Mouse (Mus musculus) bone marrow, adult 2 months (tissue): ENCODE results near the gene 4833439L19Rik.

Source experiments
- CTCF ChIP-seq: fragments of 200-500 bp; IDR thresholded peaks from 2 replicates; pipeline ENCODE4 v1.5.1; 2011; ENCODE audit warnings: low read length, control low read depth; ENCODE audit not compliant: control insufficient read depth, insufficient read depth
- POLR2A ChIP-seq: fragments of 200-500 bp; IDR thresholded peaks from 2 replicates; pipeline ENCODE4 v1.6.1; 2011; ENCODE audit warnings: low read depth, mild to moderate bottlenecking, control low read depth, low read length, borderline replicate concordance; ENCODE audit not compliant: control insufficient read depth

DNA sequence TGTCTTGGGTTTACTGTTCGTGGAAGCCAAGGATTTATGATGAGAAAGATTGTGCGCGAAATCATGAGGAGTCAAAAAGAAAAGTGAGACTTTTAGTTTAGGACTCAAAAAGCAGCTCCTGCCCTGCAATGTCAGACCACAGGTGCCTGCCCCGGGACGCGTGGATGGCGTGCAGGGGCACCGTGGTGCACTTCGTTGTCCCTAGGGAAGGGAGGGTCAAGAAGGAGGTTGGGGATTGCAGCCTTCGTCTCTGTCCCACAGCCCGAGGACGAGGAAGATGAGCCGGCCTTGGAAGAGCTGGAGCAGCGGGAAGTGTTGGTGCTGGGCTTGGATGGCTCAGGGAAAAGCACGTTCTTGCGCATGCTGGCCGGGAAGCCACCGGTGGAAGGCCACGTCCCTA lies 10.3 kb upstream of the 4833439L19Rik start:
- TF ChIP-seq CTCF (no peak), POLR2A (no peak)
